Mouse (Mus musculus): Measurements from ENCODE around the gene Ppp2r5c.

Gene Ppp2r5c

GRCm38 (mm10) chr12:110442238-110442637 is 4.7 kb upstream of the Ppp2r5c start:
- DNase-seq (ENCODE audit: low read depth, low spot score) = no peak

- DNase-seq (ENCODE audit: low read depth, low spot score) = no peak
These were observed 2.4 kb upstream of the Ppp2r5c start for GRCm38 (mm10) chr12:110444530-110444929.

GRCm38 (mm10) chr12:110445775-110446174 is 1.1 kb upstream of the Ppp2r5c start:
- DNase-seq (ENCODE audit: low read depth, low spot score) = no peak

- no peak for DNase-seq (ENCODE audit: low read depth, low spot score)
These were observed 386 bp downstream of the Ppp2r5c start for GRCm38 (mm10) chr12:110447306-110447705.

- DNase-seq (ENCODE audit: low read depth, low spot score) = no peak
These were observed 1.8 kb downstream of the Ppp2r5c start for GRCm38 (mm10) chr12:110448767-110449166.

- DNase-seq (ENCODE audit: low read depth, low spot score) = no peak
These were observed 7.3 kb downstream of the Ppp2r5c start for GRCm38 (mm10) chr12:110454223-110454622.

GRCm38 (mm10) chr12:110456024-110456423 is 9.1 kb downstream of the Ppp2r5c start:
- DNase-seq (ENCODE audit: low read depth, low spot score) = no peak

- no peak for DNase-seq (ENCODE audit: low read depth, low spot score)
These were observed 11.7 kb downstream of the Ppp2r5c start for GRCm38 (mm10) chr12:110458667-110459066.

GRCm38 (mm10) chr12:110460418-110461300 is 13.7 kb downstream of the Ppp2r5c start:
- no peak for DNase-seq (ENCODE audit: low read depth, low spot score)

- no peak for DNase-seq (ENCODE audit: low read depth, low spot score)
These were observed 16.8 kb downstream of the Ppp2r5c start for GRCm38 (mm10) chr12:110463711-110464110.

GRCm38 (mm10) chr12:110471426-110471825 is 24.5 kb downstream of the Ppp2r5c start:
- no peak for DNase-seq (ENCODE audit: low read depth, low spot score)

GRCm38 (mm10) chr12:110472247-110472646 is 25.3 kb downstream of the Ppp2r5c start:
- DNase-seq (ENCODE audit: low read depth, low spot score) = no peak

GRCm38 (mm10) chr12:110474497-110474896 is 27.6 kb downstream of the Ppp2r5c start:
- no peak for DNase-seq (ENCODE audit: low read depth, low spot score)

GRCm38 (mm10) chr12:110476561-110476960 is 29.6 kb downstream of the Ppp2r5c start:
- DNase-seq (ENCODE audit: low read depth, low spot score) = no peak

- no peak for DNase-seq (ENCODE audit: low read depth, low spot score)
These were observed 31.0 kb downstream of the Ppp2r5c start for GRCm38 (mm10) chr12:110477906-110478305.

- DNase-seq (ENCODE audit: low read depth, low spot score) = no peak
These were observed 31.7 kb downstream of the Ppp2r5c start for GRCm38 (mm10) chr12:110478601-110479008.

GRCm38 (mm10) chr12:110479268-110479667 is 32.3 kb downstream of the Ppp2r5c start:
- no peak for DNase-seq (ENCODE audit: low read depth, low spot score)

GRCm38 (mm10) chr12:110480701-110481100 is 33.8 kb downstream of the Ppp2r5c start:
- DNase-seq (ENCODE audit: low read depth, low spot score) = no peak

- DNase-seq (ENCODE audit: low read depth, low spot score) = no peak
These were observed 36.8 kb downstream of the Ppp2r5c start for GRCm38 (mm10) chr12:110483761-110484160.

GRCm38 (mm10) chr12:110484824-110485584 is 38.1 kb downstream of the Ppp2r5c start:
- DNase-seq (ENCODE audit: low read depth, low spot score) = peak; percentile 1

- DNase-seq (ENCODE audit: low read depth, low spot score) = peak; percentile 92
These were observed 38.8 kb downstream of the Ppp2r5c start for GRCm38 (mm10) chr12:110485585-110486331.

GRCm38 (mm10) chr12:110486852-110487251 is 39.9 kb downstream of the Ppp2r5c start:
- no peak for DNase-seq (ENCODE audit: low read depth, low spot score)

Data from brain, embryonic 18.5 days (tissue).